Mouse (Mus musculus): ENCODE measurements around the gene Rad50.

The Rad50 gene

GRCm38 (mm10) chr11:53706934-53707717 is at the start of gene Rad50:
TSS of gene Rad50 (minus strand) at chr11:53707319.
- DNase-seq (ENCODE audit: extremely low spot score, low read depth, low spot score) = peak; percentile 28

GRCm38 (mm10) chr11:53755011-53755595 is 48.0 kb upstream of the Rad50 start:
- no peak for DNase-seq (ENCODE audit: extremely low spot score, low read depth, low spot score)

GRCm38 (mm10) chr11:53749716-53750352 is 42.7 kb upstream of the Rad50 start:
- no peak for DNase-seq (ENCODE audit: extremely low spot score, low read depth, low spot score)

GRCm38 (mm10) chr11:53749306-53749705 is 42.2 kb upstream of the Rad50 start:
- DNase-seq (ENCODE audit: extremely low spot score, low read depth, low spot score) = no peak

- no peak for DNase-seq (ENCODE audit: extremely low spot score, low read depth, low spot score)
Measured at GRCm38 (mm10) chr11:53748614-53749013, 41.5 kb upstream of the Rad50 start.

- no peak for DNase-seq (ENCODE audit: extremely low spot score, low read depth, low spot score)
Measured at GRCm38 (mm10) chr11:53747985-53748384, 40.9 kb upstream of the Rad50 start.

- DNase-seq (ENCODE audit: extremely low spot score, low read depth, low spot score) = no peak
Measured at GRCm38 (mm10) chr11:53745260-53745659, 38.1 kb upstream of the Rad50 start.

- no peak for DNase-seq (ENCODE audit: extremely low spot score, low read depth, low spot score)
Measured at GRCm38 (mm10) chr11:53742353-53742752, 35.2 kb upstream of the Rad50 start.

GRCm38 (mm10) chr11:53737573-53737946 is 30.4 kb upstream of the Rad50 start:
- no peak for DNase-seq (ENCODE audit: extremely low spot score, low read depth, low spot score)

- DNase-seq (ENCODE audit: extremely low spot score, low read depth, low spot score) = peak; percentile 78
Measured at GRCm38 (mm10) chr11:53736771-53737572, 29.9 kb upstream of the Rad50 start.

GRCm38 (mm10) chr11:53735682-53736245 is 28.6 kb upstream of the Rad50 start:
- DNase-seq (ENCODE audit: extremely low spot score, low read depth, low spot score) = peak; percentile 77

- no peak for DNase-seq (ENCODE audit: extremely low spot score, low read depth, low spot score)
Measured at GRCm38 (mm10) chr11:53734970-53735681, 28.0 kb upstream of the Rad50 start.

GRCm38 (mm10) chr11:53734431-53734830 is 27.3 kb upstream of the Rad50 start:
- DNase-seq (ENCODE audit: extremely low spot score, low read depth, low spot score) = no peak

- no peak for DNase-seq (ENCODE audit: extremely low spot score, low read depth, low spot score)
Measured at GRCm38 (mm10) chr11:53733824-53734223, 26.7 kb upstream of the Rad50 start.

GRCm38 (mm10) chr11:53732244-53732643 is 25.1 kb upstream of the Rad50 start:
- no peak for DNase-seq (ENCODE audit: extremely low spot score, low read depth, low spot score)

- no peak for DNase-seq (ENCODE audit: extremely low spot score, low read depth, low spot score)
Measured at GRCm38 (mm10) chr11:53731457-53731856, 24.3 kb upstream of the Rad50 start.

- DNase-seq (ENCODE audit: extremely low spot score, low read depth, low spot score) = no peak
Measured at GRCm38 (mm10) chr11:53720715-53721114, 13.6 kb upstream of the Rad50 start, which contains the start of gene Il5. TSS of gene Il5 (plus strand) at chr11:53720794.

GRCm38 (mm10) chr11:53719701-53720100 is 12.6 kb upstream of the Rad50 start:
- no peak for DNase-seq (ENCODE audit: extremely low spot score, low read depth, low spot score)

- no peak for DNase-seq (ENCODE audit: extremely low spot score, low read depth, low spot score)
Measured at GRCm38 (mm10) chr11:53707718-53708009, 545 bp upstream of the Rad50 start.

- DNase-seq (ENCODE audit: extremely low spot score, low read depth, low spot score) = no peak
Measured at GRCm38 (mm10) chr11:53706236-53706933, 734 bp downstream of the Rad50 start.

Data from hindlimb bud, embryonic 11.5 days (tissue).